Mouse (Mus musculus) megakaryocyte progenitor cell, adult 5-6 weeks (primary cell): ENCODE results near the gene Adgrv1. TPM values are rescaled to one million over a fixed set of nuclear protein-coding genes. Genes with fewer than 3 reads are reported as not detected.

Source experiments
- ATAC-seq: replicated peaks from 2 replicates; pipeline ENCODE4 v1.8.0; 2016; ENCODE audit warnings: mild to moderate bottlenecking, moderate TSS enrichment, inconsistent platforms; ENCODE audit not compliant: poor library complexity
- total RNA-seq, 2 experiments: library from RNA; stranded (forward) in 1 of 2; stranded (reverse) in 1 of 2; fragments of 157-497, 149-512 nt in 1 of 2; fragments of 200-1000 nt in 1 of 2; gene quantifications; 2 replicates each; pipeline versions ENCODE4 v1.2.3 to v1.2.4; 2015 to 2017

The Adgrv1 gene
- total RNA-seq, 2 experiments from 2014 or later = not detected

DNA sequence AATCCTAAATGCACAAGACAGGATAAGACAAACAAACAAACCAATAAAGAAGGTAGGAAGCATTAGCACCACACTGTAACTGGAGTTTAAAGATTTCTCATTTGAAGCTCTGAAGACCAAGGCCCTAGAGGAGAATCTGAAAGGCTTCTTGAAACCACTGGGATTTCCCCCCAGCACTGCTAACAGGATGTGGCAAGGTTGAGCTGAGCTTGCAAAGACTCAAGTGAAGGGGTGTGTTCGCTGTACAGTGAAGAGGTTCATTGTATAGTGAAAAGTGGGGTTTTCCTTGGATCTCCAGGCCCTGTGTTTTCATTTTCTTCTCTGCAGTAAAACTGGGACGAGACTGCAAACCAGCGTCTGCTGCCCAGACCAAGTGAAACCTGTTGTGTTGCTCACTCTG lies 456.9 kb downstream of the Adgrv1 start:
- ATAC-seq = peak; percentile 76

DNA sequence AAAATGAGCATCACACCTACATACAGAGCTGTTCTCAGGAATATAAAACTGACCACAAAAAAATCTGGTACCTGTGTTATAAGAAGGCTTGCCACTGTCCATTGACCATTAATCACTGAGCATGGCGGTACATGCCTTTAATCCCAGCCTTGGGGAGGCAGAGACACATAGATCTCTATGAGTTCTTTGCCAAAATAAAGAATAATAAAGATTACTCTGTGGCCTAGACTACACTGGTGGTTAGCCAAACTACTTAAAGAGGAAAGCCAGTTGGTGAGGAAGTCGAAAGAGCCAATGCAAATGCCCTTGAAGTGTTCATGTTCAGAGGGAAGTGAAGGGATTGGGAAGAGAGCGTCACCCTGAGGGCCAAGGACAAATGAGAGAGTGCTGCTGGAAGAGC lies 461.8 kb downstream of the Adgrv1 start:
- ATAC-seq = 0 out of 2 replicates have a peak, but pooled peaks have one; percentile 33

GRCm38 (mm10) chr13:81167450-81167849 lies 465.5 kb downstream of the Adgrv1 start:
- ATAC-seq = no peak

DNA sequence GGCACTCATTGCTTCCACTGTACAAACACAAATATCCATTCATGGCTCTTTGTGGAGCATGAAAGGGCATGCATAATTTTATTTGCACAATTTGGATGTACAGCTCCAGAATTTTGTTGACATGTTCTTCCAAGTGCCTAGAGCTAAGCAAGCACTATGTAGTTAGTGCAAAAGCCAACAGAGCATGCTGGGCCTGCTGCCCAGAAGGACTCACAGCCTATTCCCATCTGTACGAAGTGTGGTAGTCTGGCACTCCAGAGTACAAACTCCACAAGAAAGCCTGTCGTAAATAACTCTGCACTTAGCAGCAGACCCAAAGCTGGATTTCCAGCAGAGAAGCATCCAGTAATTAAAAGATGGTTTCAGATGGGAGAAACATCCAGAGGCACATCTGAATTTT lies 473.1 kb downstream of the Adgrv1 start:
- ATAC-seq = no peak

- peak; percentile 90 for ATAC-seq
These were observed 477.6 kb downstream of the Adgrv1 start for GRCm38 (mm10) chr13:81155322-81155721.

DNA sequence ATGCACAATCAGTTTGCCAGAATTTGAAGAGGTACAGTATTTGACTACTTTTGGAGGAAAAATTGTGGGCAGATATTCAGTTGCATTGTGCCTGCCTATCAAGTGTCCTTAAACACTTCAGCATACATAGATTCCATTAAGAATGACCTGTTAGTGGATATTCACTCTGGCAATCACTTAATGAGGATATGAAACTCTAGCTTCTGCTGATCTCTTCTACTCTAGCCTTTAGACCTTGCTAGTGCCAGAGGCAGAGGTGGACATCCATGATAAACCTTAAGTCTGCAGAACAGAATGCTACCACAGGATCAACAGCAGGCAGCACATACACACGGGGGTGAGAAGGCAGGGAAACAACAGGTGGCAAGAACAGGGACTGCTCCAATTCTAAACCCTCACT lies 488.5 kb downstream of the Adgrv1 start:
- ATAC-seq = no peak

DNA sequence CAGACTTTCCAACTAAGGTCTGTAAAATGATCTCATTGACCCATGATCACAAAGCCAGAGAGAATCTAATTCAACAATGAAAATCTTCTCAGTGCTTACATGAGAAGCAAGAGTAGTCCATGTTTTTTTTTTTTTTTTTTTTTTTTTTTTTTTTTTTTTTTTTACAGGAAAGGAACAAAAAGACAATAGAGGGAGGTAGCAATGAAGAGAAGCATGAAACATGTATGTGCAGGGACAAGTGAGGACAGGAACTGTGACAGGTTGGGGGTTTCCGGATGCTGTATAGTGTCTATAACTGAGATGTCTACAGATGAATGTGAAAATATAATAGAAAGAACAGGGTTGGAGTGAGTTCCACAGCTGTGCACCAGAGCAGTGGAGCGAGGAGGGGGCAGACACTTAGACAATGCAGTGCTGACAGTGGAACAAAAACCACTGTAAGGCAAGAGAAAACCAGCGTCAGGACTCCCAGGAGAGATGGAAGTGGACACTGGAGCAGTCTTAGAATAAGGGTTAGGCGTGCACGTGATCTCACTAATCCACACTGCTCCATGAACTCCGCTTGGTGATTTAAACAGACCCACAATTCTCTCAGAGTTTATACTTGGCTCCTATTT lies 490.6 kb downstream of the Adgrv1 start:
- ATAC-seq = no peak

DNA sequence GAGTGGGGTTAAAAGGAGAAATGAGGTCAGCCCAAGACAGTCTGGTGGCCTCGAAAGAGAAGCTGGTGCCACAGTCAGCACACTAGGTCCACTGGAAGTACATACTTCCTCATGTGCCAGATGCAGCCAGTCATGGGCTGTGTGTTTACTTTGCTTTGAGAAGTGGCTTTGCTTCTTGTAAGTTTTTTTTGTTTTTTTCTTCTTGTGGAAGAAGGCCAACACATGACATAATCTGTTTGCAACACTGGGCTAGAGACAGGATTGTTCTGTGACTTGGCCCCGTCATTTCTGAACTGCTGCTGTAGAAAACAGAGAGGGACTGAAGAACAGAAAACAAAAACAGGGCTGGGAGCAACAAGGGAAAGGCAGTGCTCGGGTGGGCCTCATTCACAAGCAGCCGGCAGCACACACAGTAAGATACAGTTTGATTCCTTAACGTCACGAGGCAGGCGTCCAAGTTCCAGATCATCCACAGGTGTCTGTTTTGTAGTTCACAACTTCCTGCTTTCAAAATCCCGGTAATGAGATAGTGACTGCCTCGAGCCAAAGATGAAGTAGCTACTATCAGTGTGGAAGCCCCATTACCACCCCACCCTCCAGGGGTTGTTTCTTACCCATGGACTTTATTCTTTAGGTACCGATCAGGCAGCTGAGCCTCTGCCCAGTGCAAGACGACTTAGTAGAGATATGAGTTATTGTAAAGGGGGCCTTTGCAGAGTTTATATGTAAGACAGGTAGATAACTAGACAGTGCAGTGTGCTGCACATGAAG lies 496.1 kb downstream of the Adgrv1 start:
- ATAC-seq = peak; percentile 83

DNA sequence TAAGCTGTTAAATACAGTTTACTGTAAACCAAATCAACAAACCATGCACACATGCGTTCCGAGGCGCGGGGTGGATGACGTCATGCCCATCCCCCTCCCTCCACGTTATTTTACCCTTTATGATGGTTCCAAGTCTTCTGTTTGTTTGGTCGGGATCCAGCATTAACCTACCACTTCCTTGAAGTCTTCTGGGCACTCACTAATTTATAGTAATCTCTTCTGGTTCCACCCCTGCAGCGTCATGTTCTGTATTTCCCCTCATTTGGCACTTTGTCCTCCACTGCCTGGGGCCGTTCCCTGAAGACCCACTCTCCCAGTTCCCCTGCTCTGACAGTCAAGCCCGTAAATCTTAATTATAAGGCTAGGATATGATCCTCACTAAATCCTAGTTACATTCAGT lies 497.0 kb downstream of the Adgrv1 start:
- ATAC-seq = no peak

DNA sequence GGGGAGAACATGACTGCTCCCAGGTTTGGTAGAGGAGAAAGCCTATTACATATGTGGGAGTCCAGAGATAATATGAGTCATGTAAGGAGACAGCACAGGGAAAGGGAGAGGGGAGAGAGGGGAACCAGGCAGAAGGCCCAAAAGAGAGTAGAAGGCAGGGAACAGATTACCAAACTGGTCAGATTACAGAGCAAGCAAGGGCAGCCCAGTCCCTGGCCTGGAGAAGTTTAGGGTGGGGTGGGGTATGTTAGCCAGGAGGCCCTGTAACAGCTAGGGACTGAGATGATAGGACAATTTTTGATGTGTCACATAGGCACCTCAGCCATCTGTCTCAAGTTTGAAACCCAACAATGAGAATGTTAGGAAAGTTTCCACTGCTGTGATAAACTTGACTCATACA lies 498.5 kb downstream of the Adgrv1 start:
- no peak for ATAC-seq

DNA sequence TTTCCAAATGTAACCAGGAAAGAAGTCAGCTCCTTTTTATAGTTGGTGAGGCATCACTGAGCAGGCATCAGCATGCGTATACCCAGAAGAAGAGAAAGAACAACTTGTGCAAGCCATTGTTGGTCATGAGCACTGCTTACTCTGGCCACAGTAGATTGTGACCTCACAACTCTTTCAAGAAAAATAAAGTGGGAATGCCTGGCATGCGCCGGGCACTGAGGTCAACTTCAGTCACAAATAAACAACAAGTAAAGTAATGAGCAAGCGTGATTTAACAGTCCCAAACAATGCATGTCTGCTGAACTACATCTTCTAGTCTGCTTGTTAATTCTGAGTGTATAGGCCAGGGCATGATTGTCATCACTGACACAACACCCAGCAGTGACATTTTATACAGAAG lies 499.6 kb downstream of the Adgrv1 start:
- ATAC-seq = no peak

GRCm38 (mm10) chr13:81132691-81133090 lies 500.3 kb downstream of the Adgrv1 start:
- 0 out of 2 replicates have a peak, but pooled peaks have one; percentile 6 for ATAC-seq

DNA sequence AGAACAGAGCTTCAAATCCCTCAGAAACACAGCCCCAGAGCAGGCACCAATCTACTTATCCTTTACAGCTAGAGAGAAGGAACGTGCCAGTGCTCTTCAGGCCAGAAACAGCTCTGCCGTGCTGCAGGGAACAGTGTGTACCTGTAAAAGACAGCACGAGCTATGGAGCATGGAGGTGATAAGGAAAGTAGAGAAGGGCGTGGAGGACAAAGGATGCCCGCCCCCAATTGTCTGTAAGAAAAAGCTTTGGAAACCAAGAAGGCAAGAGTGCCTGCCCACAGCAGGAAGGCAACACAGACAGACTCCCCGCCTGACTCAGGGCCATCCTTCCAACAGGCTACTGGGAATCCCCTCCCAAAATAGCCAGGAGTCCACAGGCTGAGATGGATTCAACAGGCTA lies 501.1 kb downstream of the Adgrv1 start:
- ATAC-seq = no peak

- peak; percentile 57 for ATAC-seq
These were observed 502.0 kb downstream of the Adgrv1 start for GRCm38 (mm10) chr13:81130742-81131524.

- no peak for ATAC-seq
These were observed 507.1 kb downstream of the Adgrv1 start for GRCm38 (mm10) chr13:81125846-81126245.

DNA sequence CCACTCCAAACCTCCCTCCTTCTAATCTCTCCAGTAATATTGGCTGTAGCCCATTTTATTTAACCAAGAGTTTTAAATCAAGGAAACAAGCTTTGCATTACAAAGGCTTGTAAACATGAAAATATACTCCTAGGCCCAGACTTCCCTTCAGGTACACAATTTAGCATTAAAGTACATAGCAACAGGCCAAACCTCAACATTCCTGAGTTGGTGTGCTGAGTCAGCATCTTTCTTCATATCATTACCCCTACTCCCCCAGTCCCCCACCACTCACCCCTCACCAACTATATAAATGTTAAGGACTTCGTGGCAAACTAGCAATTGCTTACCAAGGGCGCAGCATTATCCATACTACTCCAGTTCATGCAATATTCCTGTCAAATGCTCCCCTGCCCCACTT lies 510.7 kb downstream of the Adgrv1 start:
- ATAC-seq = no peak

DNA sequence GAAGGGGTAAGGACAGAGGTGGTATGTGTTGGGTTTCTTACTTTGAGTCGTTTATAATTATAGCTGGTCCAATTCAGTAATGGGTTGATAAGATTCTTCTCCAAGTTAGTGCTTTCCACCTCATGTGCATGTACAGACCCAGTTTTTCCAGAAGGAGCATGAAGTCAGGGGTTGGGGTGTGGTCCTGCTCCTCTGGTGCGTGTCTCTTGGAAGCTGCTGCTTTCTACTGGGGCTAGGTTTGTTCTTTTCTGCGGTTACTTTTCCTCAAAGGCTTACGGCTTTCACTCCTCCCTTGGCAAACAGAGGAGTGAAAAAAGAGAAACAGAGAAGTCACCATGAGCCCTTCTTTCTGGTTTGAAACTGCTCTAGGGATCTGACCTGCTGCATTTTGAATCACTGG lies 522.5 kb downstream of the Adgrv1 start:
- no peak for ATAC-seq

DNA sequence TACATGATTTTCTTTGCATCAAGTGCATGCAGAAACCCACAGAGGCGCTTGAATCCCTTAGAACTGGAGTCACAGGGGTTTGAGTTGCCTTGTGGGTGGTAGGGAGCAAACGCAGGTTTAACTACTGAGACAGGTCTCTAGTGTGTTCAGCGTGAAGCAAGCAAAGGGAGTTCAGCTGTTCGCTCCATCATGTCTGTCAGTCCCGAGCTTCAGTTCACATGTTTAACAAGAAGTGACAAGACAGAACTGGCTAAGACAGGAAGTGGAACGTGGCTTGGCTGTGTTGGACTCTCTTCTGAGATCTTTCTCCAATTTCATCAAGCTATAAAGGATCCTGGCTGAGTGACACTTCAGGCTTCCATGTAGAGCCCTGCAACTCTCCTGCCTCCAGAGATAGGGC lies 523.3 kb downstream of the Adgrv1 start:
- ATAC-seq = peak; percentile 65

GRCm38 (mm10) chr13:81108526-81109302 lies 524.2 kb downstream of the Adgrv1 start:
- peak; percentile 36; the same call in 1 of the 2 replicates for ATAC-seq

GRCm38 (mm10) chr13:81107436-81107835 lies 525.5 kb downstream of the Adgrv1 start:
- peak; percentile 68 for ATAC-seq

DNA sequence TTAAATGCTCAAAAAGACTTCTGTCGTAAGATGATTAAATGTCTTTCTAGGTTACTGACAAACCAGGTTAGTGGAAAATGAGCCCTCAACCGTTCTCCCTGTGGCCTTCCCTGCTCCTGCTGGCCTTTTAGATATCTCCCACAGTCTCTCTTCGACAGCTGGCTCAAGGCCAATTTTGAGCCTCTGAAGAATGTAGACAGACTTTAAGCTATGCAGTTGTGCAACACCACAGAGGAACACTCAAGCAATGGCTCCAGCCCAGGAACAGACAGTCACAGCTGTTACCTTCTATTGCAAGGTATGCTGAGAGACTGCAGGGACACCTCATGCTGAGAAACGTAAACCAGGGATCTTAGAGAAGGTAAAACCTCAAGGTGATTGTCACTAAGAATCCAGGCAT lies 529.2 kb downstream of the Adgrv1 start:
- ATAC-seq = peak; percentile 83
